Mouse (Mus musculus): ENCODE measurements around the gene Gm43064. TPM values are rescaled to one million over a fixed set of nuclear protein-coding genes. Genes with fewer than 3 reads are reported as not detected.
"Not testable (repeated sequence)": the region's sequence is repeated elsewhere in the genome, so short reads cannot be mapped to it uniquely, and the experiment has no call there.

The Gm43064 gene
- polyA plus RNA-seq, 1 experiment from 2014 or later = not detected

GRCm38 (mm10) chr3:103840195-103840594 is 30.8 kb downstream of the Gm43064 start:
- not testable (repeated sequence) for H3K4me3 ChIP-seq (replicated peaks); H3K27me3 ChIP-seq; H3K9ac ChIP-seq; H3K27ac ChIP-seq; ATAC-seq (ENCODE audit: low FRiP score); H3K4me2 ChIP-seq; H3K4me1 ChIP-seq; H3K36me3 ChIP-seq (replicated peaks); H3K9me3 ChIP-seq
- WGBS = 78% methylated on average over 3 of the region's 3 CpGs

DNA sequence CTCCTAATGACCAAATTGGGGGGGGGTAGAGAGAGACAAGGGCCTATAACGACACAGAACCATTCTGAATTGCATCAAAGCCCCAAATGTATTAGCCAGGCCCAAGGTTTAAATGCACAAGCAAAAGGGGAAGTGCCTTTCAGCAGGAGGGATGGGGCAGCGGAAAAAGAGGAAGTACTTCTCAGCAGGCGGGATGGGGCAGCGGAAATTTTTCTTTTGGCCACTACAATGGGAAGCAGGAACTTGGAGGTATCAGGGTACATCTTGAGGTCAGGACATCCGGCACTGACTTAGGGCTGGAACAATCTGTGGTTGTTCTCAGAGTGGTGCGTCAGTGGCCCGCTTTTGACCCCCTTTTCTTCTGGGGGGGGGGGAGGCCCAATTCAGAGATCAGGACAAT is 31.6 kb downstream of the Gm43064 start:
- not testable (repeated sequence) for H3K27me3 ChIP-seq; H3K27ac ChIP-seq; H3K36me3 ChIP-seq (replicated peaks); ATAC-seq (ENCODE audit: low FRiP score); H3K4me3 ChIP-seq (replicated peaks); H3K9me3 ChIP-seq; H3K4me1 ChIP-seq; H3K4me2 ChIP-seq; H3K9ac ChIP-seq
- WGBS = 90% methylated on average over 7 of the region's 7 CpGs

- Histone ChIP-seq H3K4me2 (no peak overlapping the region), H3K36me3 (replicated peaks) (no peaks in the 10 kb centered on the region), H3K9me3 (no peaks in the 10 kb centered on the region), H3K9ac (no peak overlapping the region), H3K27me3 (no peaks in the 10 kb centered on the region), H3K27ac (no peak overlapping the region), H3K4me3 (replicated peaks) (no peak overlapping the region), H3K4me1 (no peaks in the 10 kb centered on the region)
- no peak for ATAC-seq (ENCODE audit: low FRiP score)
- 81% methylated on average over 9 of the region's 9 CpGs for WGBS
Observed at GRCm38 (mm10) chr3:103850644-103851363, 41.4 kb downstream of the Gm43064 start.

DNA sequence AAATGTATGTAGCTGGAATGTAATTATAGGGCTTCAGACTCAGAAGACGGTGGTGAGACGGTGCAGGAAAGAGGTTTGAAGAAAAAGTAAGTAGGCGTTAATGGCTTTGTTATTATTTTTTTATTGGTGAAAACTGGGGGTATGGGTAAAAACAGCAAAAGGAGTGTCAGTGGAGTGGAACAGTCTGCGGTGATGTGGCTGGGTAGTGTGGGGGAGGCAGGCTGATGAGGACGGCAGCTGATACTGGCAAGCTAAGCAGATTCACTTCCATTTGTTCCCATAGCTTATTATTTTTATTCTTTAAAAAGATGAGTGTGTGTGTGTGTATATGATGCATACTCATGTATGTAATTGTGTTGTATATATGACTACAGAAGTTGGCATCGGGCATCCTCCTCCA is 42.1 kb downstream of the Gm43064 start:
- no peaks in the 10 kb centered on the region for H3K4me1 ChIP-seq
- H3K9me3 ChIP-seq = no peaks in the 10 kb centered on the region
- H3K27me3 ChIP-seq = no peaks in the 10 kb centered on the region
- no peak overlapping the region for H3K27ac ChIP-seq
- H3K4me3 ChIP-seq (replicated peaks) = no peak overlapping the region
- H3K4me2 ChIP-seq = no peak overlapping the region
- no peak for ATAC-seq (ENCODE audit: low FRiP score)
- no peaks in the 10 kb centered on the region for H3K36me3 ChIP-seq (replicated peaks)
- H3K9ac ChIP-seq = no peak overlapping the region
- WGBS = 90% methylated on average over 6 of the region's 6 CpGs

DNA sequence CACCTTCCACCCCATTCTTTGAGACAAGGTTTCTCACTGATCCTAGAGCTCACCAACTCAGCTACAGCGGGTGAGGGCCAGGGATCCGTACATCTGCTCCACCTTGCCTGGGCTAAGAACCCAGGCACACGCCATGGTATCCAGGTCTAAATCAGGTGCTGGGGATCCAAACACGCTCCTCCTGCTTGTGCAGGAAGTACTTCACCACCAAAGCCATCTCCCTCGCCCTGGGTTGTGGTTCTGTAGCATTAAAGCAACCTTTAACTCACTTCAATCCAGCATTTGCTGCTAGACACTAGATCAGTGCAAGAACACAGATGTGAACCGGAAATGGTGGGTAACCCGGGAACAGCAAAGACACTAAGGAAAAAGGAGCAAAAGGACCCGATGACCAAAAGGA is 42.5 kb downstream of the Gm43064 start:
- H3K4me2 ChIP-seq = no peak overlapping the region
- ATAC-seq (ENCODE audit: low FRiP score) = no peak
- WGBS = 82% methylated on average over 8 of the region's 8 CpGs
- no peaks in the 10 kb centered on the region for H3K9me3 ChIP-seq
- H3K36me3 ChIP-seq (replicated peaks) = no peaks in the 10 kb centered on the region
- no peak overlapping the region for H3K4me3 ChIP-seq (replicated peaks)
- no peak overlapping the region for H3K27ac ChIP-seq
- no peak overlapping the region for H3K9ac ChIP-seq
- H3K27me3 ChIP-seq = no peaks in the 10 kb centered on the region
- no peaks in the 10 kb centered on the region for H3K4me1 ChIP-seq

- WGBS = 65% methylated on average over 3 of the region's 3 CpGs
- no peak overlapping the region for H3K27ac ChIP-seq
- H3K4me3 ChIP-seq (replicated peaks) = no peak overlapping the region
- no peak overlapping the region for H3K9ac ChIP-seq
- no peak overlapping the region for H3K4me2 ChIP-seq
- H3K27me3 ChIP-seq = no peaks in the 10 kb centered on the region
- H3K9me3 ChIP-seq = no peaks in the 10 kb centered on the region
- no peak for ATAC-seq (ENCODE audit: low FRiP score)
- H3K4me1 ChIP-seq = no peaks in the 10 kb centered on the region
- H3K36me3 ChIP-seq (replicated peaks) = no peaks in the 10 kb centered on the region
Observed at GRCm38 (mm10) chr3:103852565-103853299, 43.4 kb downstream of the Gm43064 start.

DNA sequence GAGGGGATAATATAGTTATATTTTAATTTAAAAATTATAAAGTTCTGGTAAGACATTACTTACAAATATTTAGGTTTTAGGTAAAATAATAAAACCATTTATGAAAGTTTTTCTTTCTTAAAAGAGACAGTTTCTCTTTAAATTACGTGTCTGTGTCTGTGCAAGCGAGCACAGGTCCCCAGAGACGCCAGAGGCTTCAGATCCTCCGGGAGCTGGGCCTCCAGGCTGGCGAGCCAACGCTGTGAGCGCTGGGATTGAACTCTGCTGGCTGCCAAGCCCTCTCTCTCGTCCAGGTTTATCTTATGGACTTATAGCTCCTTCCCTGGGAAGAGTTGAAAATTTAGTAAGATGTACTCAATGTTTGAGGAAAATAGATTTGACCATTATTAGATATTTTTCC is 44.4 kb downstream of the Gm43064 start:
- WGBS = 73% methylated on average over 8 of the region's 8 CpGs
- Histone ChIP-seq H3K9ac (no peak overlapping the region), H3K36me3 (replicated peaks) (no peaks in the 10 kb centered on the region), H3K4me2 (no peak overlapping the region), H3K4me3 (replicated peaks) (no peak overlapping the region), H3K9me3 (no peaks in the 10 kb centered on the region), H3K4me1 (no peaks in the 10 kb centered on the region), H3K27me3 (no peaks in the 10 kb centered on the region), H3K27ac (no peak overlapping the region)
- ATAC-seq (ENCODE audit: low FRiP score) = no peak

- H3K4me3 ChIP-seq (replicated peaks) = no peak overlapping the region
- H3K4me2 ChIP-seq = no peak overlapping the region
- ATAC-seq (ENCODE audit: low FRiP score) = no peak
- no peak overlapping the region for H3K27ac ChIP-seq
- no peak overlapping the region for H3K9ac ChIP-seq
- no peaks in the 10 kb centered on the region for H3K36me3 ChIP-seq (replicated peaks)
- 0 out of 2 replicates have a peak, but pooled peaks cover 4% of the 10 kb centered on the region for H3K4me1 ChIP-seq
- H3K27me3 ChIP-seq = no peaks in the 10 kb centered on the region
- no peaks in the 10 kb centered on the region for H3K9me3 ChIP-seq
- 93% methylated on average over 7 of the region's 7 CpGs for WGBS
Observed at GRCm38 (mm10) chr3:103857036-103857805, 47.8 kb downstream of the Gm43064 start.

GRCm38 (mm10) chr3:103857977-103858563 is 48.7 kb downstream of the Gm43064 start:
- Histone ChIP-seq H3K4me1 (0 out of 2 replicates have a peak, but pooled peaks cover 4% of the 10 kb centered on the region), H3K9ac (no peak overlapping the region), H3K4me3 (replicated peaks) (no peak overlapping the region), H3K4me2 (no peak overlapping the region), H3K9me3 (no peaks in the 10 kb centered on the region), H3K36me3 (replicated peaks) (no peaks in the 10 kb centered on the region), H3K27ac (no peak overlapping the region), H3K27me3 (no peaks in the 10 kb centered on the region)
- WGBS = 91% methylated on average over 6 of the region's 6 CpGs
- no peak for ATAC-seq (ENCODE audit: low FRiP score)

DNA sequence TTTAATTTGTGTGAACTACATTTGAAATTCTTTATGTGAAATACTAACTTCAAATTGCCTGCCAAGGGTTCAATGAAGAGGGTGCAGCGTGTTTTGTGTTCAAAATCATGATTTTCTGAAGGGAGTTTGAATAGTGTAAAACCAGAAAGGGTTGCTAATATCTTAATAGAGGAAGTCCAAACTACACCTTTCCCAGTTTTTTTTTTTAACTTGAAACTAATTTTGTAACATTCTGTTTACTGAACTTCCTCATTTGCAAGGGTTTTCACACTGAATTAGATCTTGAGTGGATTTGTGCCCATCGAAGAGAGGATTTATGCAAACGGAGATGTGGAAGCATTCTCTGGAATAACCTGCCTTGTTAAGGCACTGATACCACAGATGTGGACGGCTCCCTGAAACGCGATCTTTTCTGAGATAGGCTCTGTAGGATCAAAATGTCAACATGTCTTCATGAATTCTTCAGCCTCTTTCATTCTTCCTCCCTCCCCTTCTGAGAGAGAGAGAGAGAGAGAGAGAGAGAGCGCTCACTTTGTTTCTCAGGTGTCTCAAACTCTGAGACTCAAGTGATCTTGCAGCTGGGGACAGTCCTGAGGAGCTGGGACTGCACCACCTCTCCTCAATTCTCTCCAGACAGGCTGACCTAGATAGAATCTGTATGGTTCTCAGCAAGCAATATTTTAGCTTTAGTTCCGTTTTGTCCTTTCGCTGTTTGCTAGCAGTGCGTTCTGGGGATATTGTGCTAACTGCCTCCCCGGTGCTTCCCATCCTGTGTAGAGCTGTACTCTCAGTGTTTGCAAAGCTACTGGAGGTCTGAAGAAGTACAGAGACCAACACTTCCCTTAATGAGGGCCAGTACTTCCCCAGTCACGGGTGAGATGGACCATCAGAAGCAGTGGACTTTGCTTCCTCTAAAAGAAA is 49.8 kb downstream of the Gm43064 start, which contains the start of gene Ptpn22:
Gene Ptpn22 (plus strand): TSS at position 915 of the 921 bp plus-strand sequence.
- no peak for ATAC-seq (ENCODE audit: low FRiP score)
- H3K27ac ChIP-seq = no peak within 1 kb of the TSS
- 0 out of 2 replicates have a peak, but pooled peaks cover 4% of the 10 kb centered on the region for H3K4me1 ChIP-seq
- H3K4me2 ChIP-seq = no peak within 1 kb of the TSS
- H3K27me3 ChIP-seq = no peaks in the 10 kb centered on the region
- no peaks in the 10 kb centered on the region for H3K36me3 ChIP-seq (replicated peaks)
- H3K4me3 ChIP-seq (replicated peaks) = no peak within 1 kb of the TSS
- H3K9ac ChIP-seq = no peak within 1 kb of the TSS; the same call in 1 of the 2 replicates
- no peaks in the 10 kb centered on the region for H3K9me3 ChIP-seq
- 81% methylated on average over 12 of the region's 12 CpGs for WGBS

- Histone ChIP-seq H3K36me3 (replicated peaks) (no peaks in the 10 kb centered on the region), H3K4me3 (replicated peaks) (no peak overlapping the region), H3K9me3 (no peaks in the 10 kb centered on the region), H3K27ac (no peak overlapping the region), H3K4me1 (0 out of 2 replicates have a peak, but pooled peaks cover 4% of the 10 kb centered on the region), H3K27me3 (no peaks in the 10 kb centered on the region), H3K4me2 (no peak overlapping the region), H3K9ac (no peak overlapping the region; the same call in 1 of the 2 replicates)
- WGBS = 79% methylated on average over 6 of the region's 6 CpGs
- ATAC-seq (ENCODE audit: low FRiP score) = no peak
Observed at GRCm38 (mm10) chr3:103859851-103860391, 50.5 kb downstream of the Gm43064 start.

All from forebrain, embryonic 12.5 days (tissue).